Mouse (Mus musculus) stomach, embryonic 15.5 days (tissue): ENCODE results near the gene Col2a1. TPM values are rescaled to one million over a fixed set of nuclear protein-coding genes. Genes with fewer than 3 reads are reported as not detected.

Experiments used
- ATAC-seq: fragments of 200-750 bp; cut with Nextera tagmentation; 2 replicates; pipeline ENCODE4 v1.8.0; 2017; ENCODE audit warnings: low read depth, moderate number of reproducible peaks, moderate TSS enrichment; ENCODE audit not compliant: insufficient read depth, low FRiP score
- H3K27ac ChIP-seq: fragments of 300-500 bp; sonication (generic); 2 replicates; pipeline ENCODE4 v1.5.1; 2015; ENCODE audit warnings: mild to moderate bottlenecking, inconsistent platforms
- H3K27me3 ChIP-seq: fragments of 300-500 bp; sonication (generic); replicated peaks from 2 replicates; pipeline ENCODE4 v1.6.1; 2015; ENCODE audit warnings: inconsistent platforms
- H3K36me3 ChIP-seq: fragments of 300-500 bp; sonication (generic); 2 replicates; pipeline ENCODE4 v1.6.1; 2015; ENCODE audit warnings: inconsistent platforms
- H3K4me1 ChIP-seq: fragments of 300-500 bp; sonication (generic); 2 replicates; pipeline ENCODE4 v1.6.1; 2015; ENCODE audit warnings: inconsistent platforms
- H3K4me2 ChIP-seq: fragments of 300-500 bp; sonication (generic); 2 replicates; pipeline ENCODE4 v1.6.1; 2015; ENCODE audit warnings: mild to moderate bottlenecking, inconsistent platforms
- H3K4me3 ChIP-seq: fragments of 300-500 bp; sonication (generic); replicated peaks from 2 replicates; pipeline ENCODE4 v1.5.1; 2015; ENCODE audit warnings: inconsistent platforms
- H3K9ac ChIP-seq: fragments of 300-500 bp; sonication (generic); 2 replicates; pipeline ENCODE4 v1.6.1; 2015; ENCODE audit warnings: inconsistent platforms
- H3K9me3 ChIP-seq: fragments of 300-500 bp; sonication (generic); 2 replicates; pipeline ENCODE4 v1.6.1; 2016; ENCODE audit warnings: inconsistent platforms
- WGBS: fragments of 180-500 bp; shearing (Covaris S2); methylation state at CpG from one replicate; pipeline ENCODE4 v1.1.7; 2015; 5-methylcytosine and 5-hydroxymethylcytosine counted together
- polyA plus RNA-seq: library from polyadenylated mRNA; unstranded; fragments of >200 nt; fragmentation: Nextera tagmentation; extraction: Ambion mirVana; gene quantifications from 2 replicates; pipeline ENCODE4 v1.2.1, GENCODE M21; 2015

The Col2a1 gene
- polyA plus RNA-seq, 1 experiment from 2014 or later, result 2.5 TPM

GRCm38 (mm10) chr15:97973248-97974005, 31.1 kb downstream of the Col2a1 start:
- WGBS, result 45% methylated on average over 11 of the region's 11 CpGs
- no peak for ATAC-seq
- Histone ChIP-seq H3K27me3 (no peaks in the 10 kb centered on the region), H3K4me2 (no peak overlapping the region), H3K27ac (no peak overlapping the region), H3K36me3 (no peaks in the 10 kb centered on the region), H3K4me1 (no peaks in the 10 kb centered on the region), H3K4me3 (no peak overlapping the region), H3K9ac (no peak overlapping the region), H3K9me3 (no peaks in the 10 kb centered on the region)

GRCm38 (mm10) chr15:97972580-97972979, 31.9 kb downstream of the Col2a1 start:
- WGBS, result 86% methylated on average over 6 of the region's 6 CpGs
- Histone ChIP-seq H3K9me3 (no peaks in the 10 kb centered on the region), H3K27me3 (no peaks in the 10 kb centered on the region), H3K9ac (no peak overlapping the region), H3K27ac (no peak overlapping the region), H3K4me2 (no peak overlapping the region), H3K4me3 (no peak overlapping the region), H3K36me3 (no peaks in the 10 kb centered on the region), H3K4me1 (no peaks in the 10 kb centered on the region)
- no peak for ATAC-seq

DNA sequence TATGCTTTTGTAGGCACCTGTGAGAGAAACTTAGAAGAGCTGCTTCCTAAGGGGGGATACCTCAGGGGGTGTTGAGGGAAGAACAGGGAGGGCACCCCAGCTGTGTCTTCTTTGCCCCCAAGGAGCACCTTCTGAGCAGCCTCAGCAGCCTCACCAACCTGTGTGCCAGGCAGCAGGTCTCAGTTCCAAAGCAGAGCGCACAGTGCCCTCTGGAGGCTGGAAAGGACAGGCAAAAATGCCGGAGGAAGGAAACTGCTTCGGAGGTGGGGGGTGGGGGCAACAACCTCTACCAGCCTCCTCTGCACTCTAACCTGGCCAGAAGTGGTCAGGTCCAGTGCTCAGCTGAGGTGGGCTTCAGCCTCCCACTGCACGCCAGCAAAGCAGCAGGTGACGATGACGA, 34.2 kb downstream of the Col2a1 start:
- no peak for ATAC-seq
- no peak overlapping the region for H3K4me3 ChIP-seq
- no peaks in the 10 kb centered on the region for H3K27me3 ChIP-seq
- H3K9me3 ChIP-seq, result no peaks in the 10 kb centered on the region
- no peak overlapping the region for H3K9ac ChIP-seq
- H3K4me1 ChIP-seq, result no peaks in the 10 kb centered on the region
- no peak overlapping the region for H3K4me2 ChIP-seq
- WGBS, result 45% methylated on average over 6 of the region's 6 CpGs
- no peak overlapping the region for H3K27ac ChIP-seq
- H3K36me3 ChIP-seq, result no peaks in the 10 kb centered on the region

GRCm38 (mm10) chr15:97965311-97966045, 39.0 kb downstream of the Col2a1 start:
- no peaks in the 10 kb centered on the region for H3K36me3 ChIP-seq
- H3K27me3 ChIP-seq, result no peaks in the 10 kb centered on the region
- peaks cover 5% of the 10 kb centered on the region; the same call in 1 of the 2 replicates for H3K4me1 ChIP-seq
- no peak overlapping the region for H3K4me3 ChIP-seq
- H3K9me3 ChIP-seq, result no peaks in the 10 kb centered on the region
- no peak overlapping the region for H3K27ac ChIP-seq
- no peak overlapping the region; the same call in 1 of the 2 replicates for H3K4me2 ChIP-seq
- 63% methylated on average over 17 of the region's 17 CpGs for WGBS
- no peak overlapping the region for H3K9ac ChIP-seq
- no peak for ATAC-seq

- 0 out of 2 replicates have a peak, but pooled peaks have one; percentile 5 for ATAC-seq
- Histone ChIP-seq H3K27ac (no peak overlapping the region), H3K9me3 (no peaks in the 10 kb centered on the region), H3K4me2 (peak overlapping the region; percentile 81), H3K4me3 (peak overlapping the region; percentile 78), H3K36me3 (no peaks in the 10 kb centered on the region), H3K9ac (no peak overlapping the region), H3K27me3 (no peaks in the 10 kb centered on the region), H3K4me1 (peaks cover 5% of the 10 kb centered on the region; the same call in 1 of the 2 replicates)
- WGBS, result 25% methylated on average over 7 of the region's 7 CpGs
These were observed 39.7 kb downstream of the Col2a1 start for GRCm38 (mm10) chr15:97964836-97965187.

DNA sequence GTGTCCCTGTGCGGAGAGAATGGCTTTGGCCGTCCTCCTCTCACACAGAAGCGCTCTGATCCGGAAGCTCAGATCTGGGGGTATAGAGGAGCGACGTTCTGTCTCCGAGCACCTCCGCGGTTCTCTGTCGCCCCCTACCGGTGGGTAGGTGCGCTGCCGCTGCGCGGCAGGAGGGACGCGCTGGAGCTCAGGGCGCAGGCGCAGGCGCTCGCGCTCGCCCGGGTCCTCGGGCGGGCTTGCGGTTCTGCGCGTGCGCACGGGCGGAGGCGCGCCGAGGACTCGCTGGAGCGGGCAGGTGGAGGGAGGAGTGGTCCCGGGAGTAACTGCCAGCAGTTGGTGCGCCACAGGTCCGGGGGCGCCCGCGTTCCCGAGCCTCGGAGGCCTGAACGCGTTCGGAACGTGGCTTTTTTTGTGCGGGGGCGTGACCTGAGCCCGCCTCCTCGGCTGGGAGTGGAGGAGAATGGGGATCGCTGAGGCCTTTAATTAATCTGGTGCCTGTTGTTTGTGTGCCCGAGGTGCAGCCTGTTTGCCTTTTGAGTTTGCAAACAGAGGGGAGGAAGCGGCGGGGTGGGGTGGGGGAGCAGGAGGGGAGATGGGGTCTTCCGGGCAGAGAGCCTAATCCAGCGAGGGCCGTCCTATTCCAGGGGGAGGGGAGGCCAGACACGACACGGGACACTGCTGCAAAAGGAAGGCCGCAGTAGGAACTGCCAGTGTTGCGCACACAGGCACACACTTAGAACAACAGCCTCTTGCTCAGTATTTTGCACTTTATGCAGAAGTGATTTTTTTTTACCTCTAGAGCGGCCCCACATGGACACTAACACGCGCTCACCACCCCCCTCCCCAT, 40.3 kb downstream of the Col2a1 start, which contains the start of gene Tmem106c:
Tmem106c (plus strand) TSS at position 212 of the 847 bp plus-strand sequence.
- Histone ChIP-seq H3K9me3 (no peaks in the 10 kb centered on the region), H3K9ac (peak within 1 kb of the TSS; percentile 52), H3K4me2 (peak within 1 kb of the TSS; percentile 81), H3K4me1 (peaks cover 5% of the 10 kb centered on the region; the same call in 1 of the 2 replicates), H3K36me3 (no peaks in the 10 kb centered on the region), H3K4me3 (peak within 1 kb of the TSS; percentile 78), H3K27me3 (no peaks in the 10 kb centered on the region), H3K27ac (peak within 1 kb of the TSS; percentile 77)
- peak; percentile 93 for ATAC-seq
- under 1% methylated on average over 67 of the region's 67 CpGs for WGBS

- peak overlapping the region; percentile 81 for H3K4me2 ChIP-seq
- no peak for ATAC-seq
These were observed 41.0 kb downstream of the Col2a1 start for GRCm38 (mm10) chr15:97963329-97963988.

GRCm38 (mm10) chr15:97956416-97956815, 48.1 kb downstream of the Col2a1 start:
- H3K4me3 ChIP-seq, result no peak overlapping the region
- H3K27ac ChIP-seq, result no peak overlapping the region
- H3K27me3 ChIP-seq, result no peaks in the 10 kb centered on the region
- H3K9ac ChIP-seq, result no peak overlapping the region
- ATAC-seq, result no peak
- H3K9me3 ChIP-seq, result no peaks in the 10 kb centered on the region
- no peaks in the 10 kb centered on the region for H3K36me3 ChIP-seq
- WGBS, result 62% methylated on average over 11 of the region's 11 CpGs
- H3K4me2 ChIP-seq, result no peak overlapping the region
- no peaks in the 10 kb centered on the region for H3K4me1 ChIP-seq

More at GRCm38 (mm10) chr15:97963329-97963988, 41.0 kb downstream of the Col2a1 start:
- Histone ChIP-seq H3K27me3 (no peaks in the 10 kb centered on the region), H3K4me3 (peak overlapping the region; percentile 78), H3K9ac (peak overlapping the region; percentile 19; the same call in 1 of the 2 replicates), H3K36me3 (no peaks in the 10 kb centered on the region), H3K4me1 (peaks cover 5% of the 10 kb centered on the region; the same call in 1 of the 2 replicates), H3K9me3 (no peaks in the 10 kb centered on the region), H3K27ac (0 out of 2 replicates have a peak overlapping the region, but pooled peaks have one; percentile 13)
- 7% methylated on average over 13 of the region's 13 CpGs for WGBS

GRCm38 (mm10) chr15:97955742-97956141, 48.8 kb downstream of the Col2a1 start:
- 21% methylated on average over 4 of the region's 4 CpGs for WGBS
- Histone ChIP-seq H3K9me3 (no peaks in the 10 kb centered on the region), H3K36me3 (no peaks in the 10 kb centered on the region), H3K4me2 (no peak overlapping the region), H3K27me3 (no peaks in the 10 kb centered on the region), H3K9ac (no peak overlapping the region), H3K27ac (no peak overlapping the region), H3K4me3 (no peak overlapping the region), H3K4me1 (no peaks in the 10 kb centered on the region)
- ATAC-seq, result no peak

DNA sequence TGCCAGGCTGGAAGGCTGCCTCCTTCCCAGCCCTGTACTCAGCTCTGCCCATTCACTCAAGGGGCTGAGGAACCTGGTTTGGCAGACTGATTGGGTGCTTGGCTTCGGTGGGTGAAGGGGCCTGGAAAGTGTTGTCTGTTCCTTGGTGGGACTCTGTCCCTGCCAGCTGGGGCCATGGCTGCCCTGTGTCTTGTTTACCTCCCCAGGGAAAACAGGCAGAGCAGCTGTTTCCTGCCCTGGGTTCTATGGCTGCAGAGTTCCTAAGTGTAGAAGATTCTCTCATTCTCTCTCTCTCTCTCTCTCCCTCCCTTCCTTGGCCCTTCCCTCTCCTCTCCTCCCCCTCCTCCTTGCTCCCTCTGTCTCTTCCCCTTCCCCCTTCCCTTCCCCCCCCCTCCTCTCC, 49.2 kb downstream of the Col2a1 start:
- H3K4me1 ChIP-seq, result no peaks in the 10 kb centered on the region
- no peaks in the 10 kb centered on the region for H3K36me3 ChIP-seq
- no peak overlapping the region for H3K9ac ChIP-seq
- no peaks in the 10 kb centered on the region for H3K9me3 ChIP-seq
- no peaks in the 10 kb centered on the region for H3K27me3 ChIP-seq
- WGBS, result 45% methylated on average over 1 of the region's 1 CpGs
- no peak overlapping the region for H3K27ac ChIP-seq
- no peak overlapping the region for H3K4me3 ChIP-seq
- H3K4me2 ChIP-seq, result no peak overlapping the region
- ATAC-seq, result no peak

GRCm38 (mm10) chr15:97954671-97955070, 49.8 kb downstream of the Col2a1 start:
- no peak overlapping the region for H3K4me2 ChIP-seq
- no peaks in the 10 kb centered on the region for H3K4me1 ChIP-seq
- H3K4me3 ChIP-seq, result no peak overlapping the region
- 85% methylated on average over 8 of the region's 8 CpGs for WGBS
- no peak overlapping the region for H3K9ac ChIP-seq
- no peaks in the 10 kb centered on the region for H3K27me3 ChIP-seq
- H3K36me3 ChIP-seq, result no peaks in the 10 kb centered on the region
- no peaks in the 10 kb centered on the region for H3K9me3 ChIP-seq
- H3K27ac ChIP-seq, result no peak overlapping the region
- ATAC-seq, result no peak
